Mouse (Mus musculus): Measurements from ENCODE around the gene Dcp1b.

GRCm38 (mm10) chr6:119174307-119175074, 562 bp upstream of the Dcp1b start:
- no peak for TF ChIP-seq CTCF (IDR thresholded peaks at IDR 0.05; ENCODE audit: extremely low read depth, insufficient read depth, low read length)
- no peak for TF ChIP-seq POLR2A (IDR thresholded peaks at IDR 0.05; ENCODE audit: extremely low read depth, insufficient read depth, low read length)

Measured in cortical plate, adult 2 months (tissue).